Mouse (Mus musculus) limb, embryonic 12.5 days (tissue): ENCODE data around the gene Dlx4. TPM values are rescaled to one million over a fixed set of nuclear protein-coding genes. Genes with fewer than 3 reads are reported as not detected.
A peak's percentile ranks its signal among the peaks of the same experiment; 100 is the strongest.

Experiments used
- ATAC-seq: fragments of 200-750 bp; cut with Nextera tagmentation; 2 replicates; pipeline ENCODE4 v1.8.0; 2017; ENCODE audit warnings: low read depth, moderate TSS enrichment; ENCODE audit not compliant: insufficient number of reproducible peaks, insufficient read depth, low FRiP score, low TSS enrichment
- H3K27ac ChIP-seq: fragments of 300-500 bp; sonication (generic); 2 replicates; pipeline ENCODE4 v1.5.1; 2016; ENCODE audit warnings: mild to moderate bottlenecking, moderate library complexity
- H3K27me3 ChIP-seq: fragments of 300-500 bp; sonication (generic); 2 replicates; pipeline ENCODE4 v1.6.1; 2016; ENCODE audit warnings: mild to moderate bottlenecking, moderate library complexity
- H3K36me3 ChIP-seq: fragments of 300-500 bp; sonication (generic); 2 replicates; pipeline ENCODE4 v1.6.1; 2016; ENCODE audit warnings: mild to moderate bottlenecking, moderate library complexity
- H3K4me1 ChIP-seq: fragments of 300-500 bp; sonication (generic); replicated peaks from 2 replicates; pipeline ENCODE4 v1.6.1; 2016
- H3K4me2 ChIP-seq: fragments of 300-500 bp; sonication (generic); 2 replicates; pipeline ENCODE4 v1.6.1; 2016; ENCODE audit warnings: mild to moderate bottlenecking, moderate library complexity
- H3K4me3 ChIP-seq: fragments of 300-500 bp; sonication (generic); replicated peaks from 2 replicates; pipeline ENCODE4 v1.5.1; 2016; ENCODE audit warnings: mild to moderate bottlenecking
- H3K9ac ChIP-seq: fragments of 300-500 bp; sonication (generic); replicated peaks from 2 replicates; pipeline ENCODE4 v1.6.1; 2016; ENCODE audit warnings: mild to moderate bottlenecking, moderate library complexity
- H3K9me3 ChIP-seq: fragments of 300-500 bp; sonication (generic); 2 replicates; pipeline ENCODE4 v1.6.1; 2016; ENCODE audit warnings: mild to moderate bottlenecking, moderate library complexity
- whole genome bisulfite sequencing: fragments of 180-500 bp; shearing (Covaris S2); methylation state at CpG from one replicate; pipeline ENCODE4 v1.1.7; 2016; 5-methylcytosine and 5-hydroxymethylcytosine counted together
- polyA plus RNA-seq: library from polyadenylated mRNA; unstranded; fragments of >200 nt; fragmentation: Nextera tagmentation; extraction: Ambion mirVana; gene quantifications from 2 replicates; pipeline ENCODE4 v1.2.1, GENCODE M21; 2016

Dlx4 gene
- polyA plus RNA-seq, 1 experiment from 2014 or later: 1.9 TPM

DNA sequence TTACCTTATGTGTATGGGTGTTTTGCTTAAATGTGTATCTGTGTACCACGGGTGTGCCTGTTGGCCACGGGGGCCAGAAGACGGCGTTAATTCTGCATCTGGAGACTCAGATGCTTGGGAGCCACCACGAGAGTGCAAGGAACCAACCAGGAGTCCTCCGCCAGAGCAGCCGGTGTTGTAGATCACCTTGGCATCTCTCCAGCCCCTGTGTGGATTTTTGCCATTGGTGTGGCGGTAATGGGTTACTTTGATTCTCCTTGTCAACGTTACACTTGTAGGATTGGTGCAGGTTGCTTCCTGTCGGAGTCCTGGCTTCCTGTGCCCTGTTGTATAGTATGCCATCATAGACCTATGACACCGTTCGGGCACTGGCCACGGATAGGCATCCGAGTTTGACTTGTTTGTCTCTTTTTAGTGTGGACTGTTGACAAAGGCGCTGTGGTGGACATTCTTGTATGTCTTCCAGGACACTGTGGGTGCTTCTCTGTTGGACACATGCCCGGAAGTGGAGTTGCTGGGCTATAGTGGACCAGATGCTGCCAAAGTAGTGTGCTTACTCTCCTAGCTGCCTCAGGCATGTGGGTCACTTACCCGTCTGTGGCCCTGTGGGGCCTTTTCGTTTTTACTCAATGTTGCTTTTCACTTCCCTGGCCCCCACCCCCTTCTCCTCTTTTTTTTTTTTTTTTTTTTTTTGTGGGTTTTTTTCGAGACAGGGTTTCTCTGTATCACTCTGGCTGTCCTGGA is 43.7 kb downstream of the Dlx4 start:
- Histone ChIP-seq H3K9ac (no peak overlapping the region), H3K27ac (no peak overlapping the region), H3K36me3 (no peaks in the 10 kb centered on the region), H3K4me2 (no peak overlapping the region), H3K4me1 (peaks cover 41% of the 10 kb centered on the region), H3K9me3 (0 out of 2 replicates have a peak, but pooled peaks cover 3% of the 10 kb centered on the region), H3K4me3 (no peak overlapping the region), H3K27me3 (peaks cover 34% of the 10 kb centered on the region)
- WGBS: 95% methylated on average over 19 of the region's 19 CpGs
- ATAC-seq: no peak

DNA sequence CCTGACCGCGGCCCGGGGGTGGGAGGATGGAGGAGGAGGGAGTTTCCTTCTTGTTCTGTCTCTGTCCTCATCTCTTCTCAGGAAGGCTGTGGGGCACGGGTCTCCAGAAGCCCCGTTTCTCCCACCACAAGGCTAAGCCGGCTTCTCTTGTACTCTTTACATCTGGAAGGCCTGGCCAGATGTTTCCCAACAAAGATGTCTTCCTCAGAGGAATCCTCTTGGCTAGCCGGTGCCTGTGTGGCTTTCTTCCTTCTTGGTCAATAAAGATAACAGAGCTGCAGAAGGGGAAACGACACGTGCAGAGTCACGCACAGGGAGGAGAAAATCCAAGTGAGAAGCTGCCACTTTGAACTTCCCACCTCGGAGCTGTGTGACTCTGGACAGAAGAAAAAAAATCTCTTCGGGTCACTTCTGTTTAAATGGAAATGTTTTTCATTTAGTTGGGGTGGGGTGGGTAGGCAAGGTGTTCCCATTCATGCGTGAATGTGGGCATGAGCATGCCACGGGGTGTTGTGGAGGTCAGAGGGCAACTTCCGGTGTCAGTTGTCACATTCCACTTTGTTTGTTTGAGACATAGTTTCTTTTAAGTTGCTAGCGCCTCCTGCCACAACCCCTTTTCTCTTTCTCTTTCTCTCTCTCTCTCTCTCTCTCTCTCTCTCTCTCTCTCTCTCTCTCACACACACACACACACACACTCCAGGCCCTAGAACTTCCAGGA is 44.8 kb downstream of the Dlx4 start:
- peaks cover 46% of the 10 kb centered on the region for H3K4me1 ChIP-seq
- no peak overlapping the region for H3K4me3 ChIP-seq
- peaks cover 29% of the 10 kb centered on the region for H3K27me3 ChIP-seq
- H3K27ac ChIP-seq: no peak overlapping the region
- no peak overlapping the region for H3K9ac ChIP-seq
- H3K9me3 ChIP-seq: 0 out of 2 replicates have a peak, but pooled peaks cover 3% of the 10 kb centered on the region
- WGBS: 27% methylated on average over 16 of the region's 16 CpGs
- no peaks in the 10 kb centered on the region for H3K36me3 ChIP-seq
- ATAC-seq: no peak
- H3K4me2 ChIP-seq: no peak overlapping the region

DNA sequence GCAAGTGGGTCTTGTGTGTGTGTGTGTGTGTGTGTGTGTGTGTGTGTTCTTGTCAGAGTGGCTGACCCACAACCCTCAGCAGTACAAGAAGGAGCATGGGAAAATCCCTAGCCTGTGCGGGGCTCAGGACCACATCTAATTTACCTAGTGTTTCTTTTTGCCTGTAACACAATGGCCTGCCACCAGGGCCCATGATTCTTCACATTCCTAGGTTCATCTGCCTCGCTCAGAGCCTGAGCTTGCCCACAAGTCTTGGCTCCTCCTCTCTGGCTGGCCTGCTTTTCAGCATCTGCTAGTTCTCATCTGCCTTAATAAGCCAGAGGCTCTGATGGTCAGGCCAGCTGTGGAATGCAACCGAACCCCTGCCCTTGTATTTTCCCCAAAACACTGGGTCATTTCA is 45.7 kb downstream of the Dlx4 start:
- Histone ChIP-seq H3K27me3 (peaks cover 21% of the 10 kb centered on the region), H3K27ac (no peak overlapping the region), H3K36me3 (no peaks in the 10 kb centered on the region), H3K4me3 (no peak overlapping the region), H3K9me3 (0 out of 2 replicates have a peak, but pooled peaks cover 3% of the 10 kb centered on the region), H3K9ac (no peak overlapping the region), H3K4me1 (peaks cover 43% of the 10 kb centered on the region), H3K4me2 (no peak overlapping the region)
- 0 out of 2 replicates have a peak, but pooled peaks have one; percentile 12 for ATAC-seq
- 36% methylated on average over 3 of the region's 3 CpGs for WGBS

DNA sequence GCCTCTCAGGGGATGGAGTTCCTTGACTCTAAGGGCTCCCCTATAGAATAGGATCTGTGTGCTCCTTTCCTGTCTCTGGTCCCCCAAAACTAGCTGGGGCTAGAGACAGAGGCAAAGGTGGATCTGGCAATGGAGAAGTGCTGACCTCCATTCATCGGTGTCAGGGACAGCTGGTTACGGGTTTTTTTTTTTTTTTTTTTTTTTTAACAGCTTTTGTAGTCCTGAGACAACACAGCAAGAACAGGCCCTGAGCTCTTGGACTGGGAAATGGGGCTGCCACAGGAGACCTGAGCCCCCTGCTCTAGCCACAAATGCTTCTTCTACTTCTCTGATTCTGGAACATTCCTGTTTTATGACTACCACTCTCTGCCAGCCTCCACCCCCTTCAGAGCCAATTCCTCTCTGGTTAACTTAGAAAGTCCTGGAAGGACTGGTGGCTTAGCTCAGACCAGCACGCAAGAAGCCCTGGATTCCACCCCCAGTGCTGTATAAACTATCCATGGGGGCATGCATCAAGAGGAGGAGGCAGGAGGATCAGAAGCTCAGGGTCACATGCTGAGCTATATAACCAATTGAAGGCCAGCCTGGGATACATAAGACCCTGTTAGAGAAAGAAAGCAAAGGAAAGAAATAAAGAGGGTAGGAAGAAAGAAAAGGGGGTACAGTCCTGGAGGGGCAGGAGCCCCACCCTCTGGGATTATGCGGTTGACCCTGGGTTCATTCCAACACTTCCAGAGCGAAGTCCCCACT is 47.5 kb downstream of the Dlx4 start:
- no peak overlapping the region for H3K9ac ChIP-seq
- WGBS: 69% methylated on average over 5 of the region's 5 CpGs
- no peak for ATAC-seq
- H3K4me2 ChIP-seq: no peak overlapping the region
- 0 out of 2 replicates have a peak, but pooled peaks cover 3% of the 10 kb centered on the region for H3K9me3 ChIP-seq
- peaks cover 5% of the 10 kb centered on the region for H3K27me3 ChIP-seq
- no peak overlapping the region for H3K4me3 ChIP-seq
- H3K4me1 ChIP-seq: peaks cover 36% of the 10 kb centered on the region
- no peaks in the 10 kb centered on the region for H3K36me3 ChIP-seq
- H3K27ac ChIP-seq: no peak overlapping the region

DNA sequence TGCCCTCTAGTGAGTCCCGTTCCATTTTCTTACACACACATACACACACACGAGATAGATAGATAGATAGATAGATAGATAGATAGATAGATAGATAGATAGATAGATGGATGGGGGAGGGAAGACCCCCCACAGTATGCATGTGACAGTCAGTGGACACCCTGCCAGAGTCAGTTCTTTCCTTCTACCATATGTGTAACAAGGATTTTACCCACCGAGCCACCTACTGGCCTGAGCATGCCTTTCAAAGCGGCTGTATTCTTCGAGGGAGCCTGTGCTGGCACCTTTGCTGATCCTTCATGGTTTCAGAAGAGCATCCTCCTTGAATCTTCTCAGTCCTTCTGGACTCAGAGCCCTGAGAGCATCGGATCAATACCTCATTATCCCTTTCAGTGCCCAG is 48.2 kb downstream of the Dlx4 start:
- Histone ChIP-seq H3K4me1 (peaks cover 36% of the 10 kb centered on the region), H3K9me3 (no peaks in the 10 kb centered on the region), H3K36me3 (no peaks in the 10 kb centered on the region), H3K27me3 (peaks cover 5% of the 10 kb centered on the region), H3K4me2 (no peak overlapping the region), H3K27ac (no peak overlapping the region), H3K9ac (no peak overlapping the region), H3K4me3 (no peak overlapping the region)
- ATAC-seq: no peak
- 73% methylated on average over 6 of the region's 6 CpGs for WGBS

DNA sequence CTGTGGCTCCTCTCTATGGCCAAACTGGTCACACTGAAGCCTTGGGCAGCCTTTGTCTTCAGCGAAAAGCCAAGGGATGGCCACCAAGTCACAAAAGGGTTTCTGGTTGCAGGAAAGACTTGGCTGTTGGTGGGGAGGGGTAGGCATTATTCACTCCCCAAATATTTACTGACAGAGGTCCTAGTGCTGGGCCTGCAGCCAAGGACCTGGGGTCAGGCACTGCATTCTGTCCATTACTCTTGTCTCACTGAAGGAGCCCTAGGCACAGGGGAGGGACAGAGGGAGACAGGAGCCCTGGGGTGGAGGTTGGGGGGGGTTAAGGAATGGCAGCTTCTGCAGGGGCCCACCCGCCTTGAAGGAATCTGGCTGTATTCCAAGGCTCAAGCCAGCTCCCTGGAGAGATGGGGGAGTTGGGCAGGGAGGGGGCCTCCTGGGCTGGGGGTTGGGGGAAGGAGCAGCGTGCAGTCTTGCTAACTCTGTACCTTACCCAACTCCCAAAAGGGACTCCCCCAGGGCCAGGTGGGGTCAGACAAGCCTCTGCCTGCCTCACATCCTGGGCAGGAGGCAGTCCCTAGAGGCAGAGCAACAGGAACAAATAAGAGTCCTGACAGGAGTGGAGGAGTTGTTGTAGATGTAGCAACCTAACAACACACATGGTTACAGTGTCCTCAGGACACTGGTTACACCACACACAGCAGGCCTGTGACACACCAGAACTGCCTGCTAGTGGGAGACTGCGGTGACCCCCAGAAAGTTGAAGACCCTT is 49.3 kb downstream of the Dlx4 start:
- Histone ChIP-seq H3K27me3 (peaks cover 5% of the 10 kb centered on the region), H3K36me3 (no peaks in the 10 kb centered on the region), H3K9me3 (no peaks in the 10 kb centered on the region), H3K4me2 (no peak overlapping the region), H3K4me1 (peaks cover 36% of the 10 kb centered on the region), H3K4me3 (no peak overlapping the region), H3K9ac (no peak overlapping the region), H3K27ac (0 out of 2 replicates have a peak overlapping the region, but pooled peaks have one; percentile 1)
- ATAC-seq: no peak
- WGBS: 62% methylated on average over 4 of the region's 4 CpGs

DNA sequence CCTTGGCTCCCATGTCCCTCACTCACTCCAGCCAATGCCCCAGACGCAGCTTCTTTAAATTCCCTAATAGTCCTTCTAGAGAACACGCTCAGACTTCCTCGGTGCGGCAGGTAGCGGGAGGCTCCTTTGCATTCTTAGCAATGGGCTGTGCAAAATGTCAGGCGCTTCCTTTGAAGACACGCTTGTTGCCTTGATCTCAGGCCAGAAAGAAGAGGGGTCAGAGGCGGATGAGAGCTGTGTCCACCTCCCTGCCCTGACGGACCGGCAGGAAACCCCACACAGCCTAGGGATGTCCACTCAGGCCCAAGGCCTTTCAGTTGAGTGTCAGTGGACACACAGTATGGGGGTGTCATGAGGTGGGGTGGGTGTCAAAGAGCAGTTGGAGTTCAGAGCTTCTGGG is 50.5 kb downstream of the Dlx4 start:
- no peak overlapping the region for H3K4me3 ChIP-seq
- H3K36me3 ChIP-seq: no peaks in the 10 kb centered on the region
- H3K27ac ChIP-seq: no peak overlapping the region
- no peaks in the 10 kb centered on the region for H3K9me3 ChIP-seq
- ATAC-seq: no peak
- no peak overlapping the region for H3K9ac ChIP-seq
- 87% methylated on average over 10 of the region's 10 CpGs for WGBS
- H3K4me2 ChIP-seq: no peak overlapping the region
- peaks cover 24% of the 10 kb centered on the region for H3K4me1 ChIP-seq
- H3K27me3 ChIP-seq: peaks cover 5% of the 10 kb centered on the region

DNA sequence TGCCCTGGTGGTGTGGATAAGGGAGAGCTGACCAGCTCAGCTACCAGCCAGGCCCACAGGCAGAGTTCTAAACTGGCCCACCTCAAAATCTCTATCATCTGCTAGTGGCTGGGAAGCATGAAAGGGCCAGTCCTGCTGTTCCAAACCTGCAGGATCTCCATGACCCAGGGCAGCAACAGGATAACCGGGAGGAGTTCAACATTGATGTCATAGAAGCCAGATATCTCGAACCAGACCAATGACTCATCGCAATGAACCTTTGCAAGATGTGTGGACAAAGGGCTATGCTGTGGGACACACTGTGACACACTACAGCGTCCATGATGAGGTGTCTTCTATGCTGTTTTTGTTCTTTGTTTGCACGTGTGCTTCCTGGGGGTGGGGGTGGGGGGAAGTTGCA is 53.0 kb downstream of the Dlx4 start:
- ATAC-seq: no peak
- 85% methylated on average over 5 of the region's 5 CpGs for WGBS

More for the DNA sequence above, 53.0 kb downstream of the Dlx4 start:
- H3K27me3 ChIP-seq: no peaks in the 10 kb centered on the region
- H3K4me2 ChIP-seq: no peak overlapping the region
- no peak overlapping the region for H3K9ac ChIP-seq
- no peak overlapping the region for H3K27ac ChIP-seq
- H3K4me1 ChIP-seq: peaks cover 20% of the 10 kb centered on the region
- no peak overlapping the region for H3K4me3 ChIP-seq
- H3K36me3 ChIP-seq: no peaks in the 10 kb centered on the region
- H3K9me3 ChIP-seq: no peaks in the 10 kb centered on the region
